Mouse (Mus musculus) stomach, postnatal 0 days (tissue): ENCODE data around the gene Slc36a4. TPM values are rescaled to one million over a fixed set of nuclear protein-coding genes. Genes with fewer than 3 reads are reported as not detected.

Experiments
- ATAC-seq: fragments of 200-750 bp; cut with Nextera tagmentation; 2 replicates; pipeline ENCODE4 v1.8.0; 2017; ENCODE audit not compliant: low FRiP score, low TSS enrichment
- DNase-seq: peaks from one replicate; pipeline ENCODE4 v3.0.0-alpha.2; 2016; ENCODE audit warnings: low spot score
- H3K27ac ChIP-seq: fragments of 300-500 bp; sonication (generic); replicated peaks from 2 replicates; pipeline ENCODE4 v1.5.1; 2014; ENCODE audit warnings: mild to moderate bottlenecking, control low read depth
- H3K27me3 ChIP-seq: fragments of 300-500 bp; sonication (generic); 2 replicates; pipeline ENCODE4 v1.6.1; 2014; ENCODE audit warnings: low read length; ENCODE audit not compliant: control insufficient read depth, insufficient read depth
- H3K36me3 ChIP-seq: fragments of 300-500 bp; sonication (generic); 2 replicates; pipeline ENCODE4 v1.6.1; 2014; ENCODE audit warnings: low read length, mixed read lengths; ENCODE audit not compliant: control insufficient read depth, insufficient read depth
- H3K4me1 ChIP-seq: fragments of 300-500 bp; sonication (generic); replicated peaks from 2 replicates; pipeline ENCODE4 v1.6.1; 2014; ENCODE audit warnings: antibody characterized with exemption; ENCODE audit not compliant: control insufficient read depth, insufficient read depth
- H3K4me2 ChIP-seq: fragments of 300-500 bp; sonication (generic); replicated peaks from 2 replicates; pipeline ENCODE4 v1.6.1; 2014; ENCODE audit warnings: low read depth, mild to moderate bottlenecking, control low read depth, moderate library complexity
- H3K4me3 ChIP-seq: fragments of 300-500 bp; sonication (generic); 2 replicates; pipeline ENCODE4 v1.5.1; 2014; ENCODE audit warnings: low read depth, low read length, control low read depth
- H3K9ac ChIP-seq: fragments of 300-500 bp; sonication (generic); 2 replicates; pipeline ENCODE4 v1.6.1; 2014; ENCODE audit warnings: mild to moderate bottlenecking, low read length, control low read depth, mixed read lengths
- H3K9me3 ChIP-seq: fragments of 300-500 bp; sonication (generic); 2 replicates; pipeline ENCODE4 v1.6.1; 2016; ENCODE audit warnings: low read length; ENCODE audit not compliant: control insufficient read depth
- CTCF ChIP-seq: IDR thresholded peaks from 2 replicates; pipeline ENCODE4 v1.5.1; 2016; ENCODE audit warnings: antibody characterized with exemption, low read depth, mild to moderate bottlenecking, moderate library complexity
- EP300 ChIP-seq: optimal IDR thresholded peaks from 2 replicates; pipeline ENCODE3; 2016; ENCODE audit warnings: antibody characterized with exemption
- WGBS: fragments of 180-500 bp; shearing (Covaris S2); extraction: QIAGEN DNeasy Blood & Tissue Kit; methylation state at CpG from one replicate; pipeline ENCODE4 v1.1.7; 2014; 5-methylcytosine and 5-hydroxymethylcytosine counted together
- polyA plus RNA-seq: library from polyadenylated mRNA; unstranded; fragments of >200 nt; fragmentation: Nextera tagmentation; extraction: Ambion mirVana; gene quantifications from 2 replicates; pipeline ENCODE4 v1.2.1, GENCODE M21; 2015

Slc36a4 gene
- polyA plus RNA-seq, 1 experiment from 2014 or later, result 6.3 TPM

- no peaks in the 10 kb centered on the region for H3K9me3 ChIP-seq
- H3K27me3 ChIP-seq, result no peaks in the 10 kb centered on the region
- ATAC-seq (no peak), DNase-seq (no peak)
- no peak overlapping the region for H3K4me2 ChIP-seq
- 72% methylated on average over 13 of the region's 13 CpGs for WGBS
- no peaks in the 10 kb centered on the region for H3K4me1 ChIP-seq
- no peak overlapping the region for H3K4me3 ChIP-seq
- TF ChIP-seq EP300, result no peak
- TF ChIP-seq CTCF, result no peak
- no peak overlapping the region for H3K27ac ChIP-seq
- no peak overlapping the region for H3K9ac ChIP-seq
- H3K36me3 ChIP-seq, result peaks cover 13% of the 10 kb centered on the region; the same call in 1 of the 2 replicates
Measured at GRCm38 (mm10) chr9:15731758-15732748, 22.5 kb downstream of the Slc36a4 start.

- WGBS, result 89% methylated on average over 11 of the region's 11 CpGs
- Histone ChIP-seq H3K27ac (no peak overlapping the region), H3K27me3 (no peaks in the 10 kb centered on the region), H3K4me1 (no peaks in the 10 kb centered on the region), H3K9me3 (no peaks in the 10 kb centered on the region), H3K9ac (no peak overlapping the region), H3K4me3 (no peak overlapping the region), H3K36me3 (peaks cover 18% of the 10 kb centered on the region), H3K4me2 (no peak overlapping the region)
- TF ChIP-seq EP300 (no peak), CTCF (no peak)
- ATAC-seq (no peak), DNase-seq (no peak)
Measured at GRCm38 (mm10) chr9:15734056-15734866, 24.7 kb downstream of the Slc36a4 start.

DNA sequence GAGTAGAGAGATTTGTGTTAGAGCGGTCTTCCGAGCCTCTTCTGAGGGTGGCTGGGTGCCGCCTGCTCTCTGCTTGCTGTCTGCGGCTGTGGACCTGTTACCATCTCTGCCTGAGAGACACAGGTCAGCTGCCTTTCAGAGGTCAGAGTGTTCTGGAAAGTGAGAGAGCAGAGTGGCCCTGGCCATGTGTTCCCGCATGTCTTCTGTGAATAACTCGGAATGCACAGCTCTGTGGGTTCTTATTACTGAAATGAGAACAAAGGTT is 25.3 kb downstream of the Slc36a4 start:
- no peak overlapping the region for H3K4me2 ChIP-seq
- H3K9ac ChIP-seq, result no peak overlapping the region
- no peak for ATAC-seq
- H3K4me3 ChIP-seq, result no peak overlapping the region
- no peak for DNase-seq
- 80% methylated on average over 6 of the region's 6 CpGs for WGBS
- H3K4me1 ChIP-seq, result no peaks in the 10 kb centered on the region
- peaks cover 18% of the 10 kb centered on the region for H3K36me3 ChIP-seq
- no peak overlapping the region for H3K27ac ChIP-seq
- H3K9me3 ChIP-seq, result no peaks in the 10 kb centered on the region
- H3K27me3 ChIP-seq, result no peaks in the 10 kb centered on the region
- no peak for TF ChIP-seq EP300

- Histone ChIP-seq H3K4me2 (no peak overlapping the region), H3K4me1 (no peaks in the 10 kb centered on the region), H3K27me3 (no peaks in the 10 kb centered on the region), H3K9ac (no peak overlapping the region), H3K27ac (no peak overlapping the region), H3K9me3 (no peaks in the 10 kb centered on the region), H3K36me3 (peaks cover 18% of the 10 kb centered on the region), H3K4me3 (no peak overlapping the region)
- ATAC-seq, result no peak
- no peak for DNase-seq
- WGBS, result 76% methylated on average over 2 of the region's 2 CpGs
- TF ChIP-seq EP300 (no peak), CTCF (no peak)
Measured at GRCm38 (mm10) chr9:15737522-15737921, 28.0 kb downstream of the Slc36a4 start.

- no peak overlapping the region for H3K4me2 ChIP-seq
- no peak for ATAC-seq
- H3K4me3 ChIP-seq, result no peak overlapping the region
- no peak for TF ChIP-seq EP300
- no peak for TF ChIP-seq CTCF
- no peak overlapping the region for H3K9ac ChIP-seq
- no peaks in the 10 kb centered on the region for H3K9me3 ChIP-seq
- DNase-seq, result no peak
- H3K36me3 ChIP-seq, result peaks cover 10% of the 10 kb centered on the region
- H3K4me1 ChIP-seq, result no peaks in the 10 kb centered on the region
- H3K27ac ChIP-seq, result no peak overlapping the region
- WGBS, result 74% methylated on average over 4 of the region's 4 CpGs
- no peaks in the 10 kb centered on the region for H3K27me3 ChIP-seq
Measured at GRCm38 (mm10) chr9:15741428-15741827, 31.9 kb downstream of the Slc36a4 start.

DNA sequence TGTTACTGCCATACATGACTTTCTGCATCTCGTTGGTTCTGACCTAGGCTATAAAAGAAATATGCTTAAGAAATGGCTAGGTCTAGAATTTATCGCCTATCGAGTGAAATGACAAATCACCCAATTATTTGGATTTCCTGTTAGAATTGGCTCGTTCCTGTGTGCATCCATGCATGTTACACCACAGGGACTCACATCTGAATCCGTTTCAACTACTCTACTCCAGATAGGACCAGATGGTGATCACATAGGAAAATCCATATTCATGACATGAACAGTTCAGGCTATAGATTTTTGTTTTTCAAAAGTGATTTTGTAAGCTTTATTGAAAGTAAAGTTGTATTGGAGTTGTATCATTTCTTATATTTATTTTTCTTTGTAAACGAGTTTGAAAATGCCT is 32.4 kb downstream of the Slc36a4 start:
- Histone ChIP-seq H3K4me2 (no peak overlapping the region), H3K9me3 (no peaks in the 10 kb centered on the region), H3K4me1 (no peaks in the 10 kb centered on the region), H3K27ac (no peak overlapping the region), H3K36me3 (peaks cover 8% of the 10 kb centered on the region), H3K27me3 (no peaks in the 10 kb centered on the region), H3K4me3 (no peak overlapping the region), H3K9ac (no peak overlapping the region)
- no peak for DNase-seq
- WGBS, result 76% methylated on average over 6 of the region's 6 CpGs
- no peak for TF ChIP-seq EP300
- TF ChIP-seq CTCF, result no peak
- ATAC-seq, result no peak
